Mouse (Mus musculus): ENCODE measurements around the gene Rab43.
A peak's percentile ranks its signal among the peaks of the same experiment; 100 is the strongest.

Gene Rab43

DNA sequence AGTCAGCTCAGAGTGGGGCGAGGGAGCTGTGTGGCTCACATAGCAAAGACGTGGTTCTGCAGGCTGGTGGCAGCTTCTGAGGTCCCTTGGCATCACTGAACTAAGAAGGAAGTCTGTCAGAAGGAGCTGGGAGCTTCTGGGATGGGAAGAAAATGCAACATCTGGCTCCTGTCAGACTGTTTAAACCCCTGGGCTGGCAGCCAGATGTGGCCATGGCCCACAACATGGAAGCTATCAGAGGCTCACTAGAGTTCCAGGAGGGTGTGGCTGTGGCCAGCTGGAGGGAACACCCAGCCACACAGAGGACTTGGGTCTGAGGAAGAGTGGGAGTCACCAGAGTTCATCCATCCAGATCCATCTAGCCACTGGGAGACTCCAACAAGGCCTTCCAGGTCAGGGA lies 65.1 kb downstream of the Rab43 start:
- peak; percentile 59 to 88 for DNase-seq

DNA sequence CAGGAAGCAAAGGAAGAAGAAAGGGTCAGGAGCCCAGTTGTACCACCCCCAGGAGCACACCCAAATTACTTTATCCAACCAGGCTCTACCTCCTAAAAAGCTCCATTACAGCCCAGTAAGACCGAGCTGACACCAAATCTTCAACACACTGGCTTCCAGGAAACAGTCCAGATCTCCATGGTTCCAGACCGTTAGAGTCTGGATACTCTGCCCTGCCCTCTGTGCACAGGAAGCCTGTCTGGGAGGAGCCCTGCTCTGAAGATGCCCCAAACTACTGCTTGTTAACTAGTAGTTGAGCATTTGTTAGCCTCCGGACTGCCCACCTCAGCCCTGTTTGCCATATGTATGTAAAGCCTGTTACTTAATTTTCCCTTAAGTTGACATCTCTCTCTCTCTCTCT lies 65.9 kb downstream of the Rab43 start:
- DNase-seq: peak in 1 of 2 experiments; percentile 29

GRCm38 (mm10) chr6:87745301-87745700 lies 66.7 kb downstream of the Rab43 start:
- DNase-seq: peak in 1 of 2 experiments; percentile 21

DNA sequence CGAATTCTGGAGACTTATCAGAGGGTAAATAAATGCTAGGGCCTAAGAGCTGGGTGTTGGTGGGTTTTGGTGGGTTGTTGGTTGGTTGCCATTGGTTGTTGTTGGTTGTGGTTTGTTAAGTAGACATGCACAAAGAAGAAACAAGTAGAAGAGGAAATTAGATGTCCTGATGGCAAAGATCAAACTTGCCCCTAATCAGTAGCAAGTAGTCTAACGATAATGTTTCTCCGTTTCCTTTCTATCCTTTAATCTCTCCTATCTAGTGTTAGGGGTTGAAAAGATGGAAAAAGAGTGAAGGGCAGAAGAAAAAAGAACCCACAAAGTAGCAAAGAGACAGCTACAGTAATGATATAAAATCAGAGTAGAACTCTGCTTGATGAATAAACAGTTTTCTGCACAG lies 67.3 kb downstream of the Rab43 start:
- no peak for DNase-seq

DNA sequence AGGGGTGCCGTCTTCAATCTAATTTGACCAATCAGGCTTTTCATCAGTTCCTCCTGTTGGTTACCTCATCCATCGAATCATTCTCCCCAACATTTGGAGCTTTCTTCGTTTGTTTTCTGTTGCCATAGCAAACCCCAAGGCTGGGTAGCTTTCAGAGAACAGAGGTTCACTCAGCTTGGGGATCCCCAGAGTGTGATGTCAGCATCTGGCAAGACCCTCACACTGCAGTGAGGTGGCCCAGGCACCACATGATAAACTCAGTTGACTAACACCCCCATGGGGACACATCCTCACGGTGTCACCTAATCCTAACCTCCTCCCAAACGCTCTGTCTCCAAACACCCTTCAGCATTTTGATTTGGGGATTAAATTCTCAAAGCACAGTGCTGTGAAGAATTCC lies 68.7 kb downstream of the Rab43 start:
- peak in 1 of 2 experiments; percentile 17 for DNase-seq

DNA sequence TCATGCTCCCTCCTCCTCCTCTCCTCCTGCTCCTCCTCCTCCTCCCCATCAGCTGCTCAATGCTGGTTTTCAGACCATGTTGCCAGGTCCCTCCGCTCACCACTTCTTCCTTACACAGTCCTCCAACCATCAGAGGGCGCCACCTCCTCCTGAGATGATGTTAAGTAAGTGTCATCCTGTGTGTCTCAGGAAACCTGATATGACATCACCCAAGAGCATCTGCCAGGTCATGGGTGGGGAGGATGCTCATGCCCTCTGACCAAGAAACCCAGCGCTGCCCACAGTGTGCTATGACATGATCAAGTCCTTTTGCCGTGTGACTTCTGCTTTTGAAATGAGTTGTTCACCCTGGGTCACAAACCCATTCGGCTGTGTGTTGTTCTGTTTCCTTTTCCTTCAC lies 69.2 kb downstream of the Rab43 start:
- peak in 1 of 2 experiments; percentile 51 for DNase-seq

GRCm38 (mm10) chr6:87741978-87742377 lies 70.0 kb downstream of the Rab43 start:
- no peak for DNase-seq

GRCm38 (mm10) chr6:87740496-87740895 lies 71.5 kb downstream of the Rab43 start:
- no peak for DNase-seq

- no peak for DNase-seq
These were observed 72.1 kb downstream of the Rab43 start for GRCm38 (mm10) chr6:87739898-87740297.

Data from lung, postnatal 4 days (tissue).